Mouse (Mus musculus) midbrain, embryonic 10.5 days (tissue): ENCODE measurements around the gene Suds3. TPM values are rescaled to one million over a fixed set of nuclear protein-coding genes. Genes with fewer than 3 reads are reported as not detected.

Source experiments
- DNase-seq: peaks from one replicate; pipeline ENCODE4 v3.0.0-alpha.2; 2017; ENCODE audit warnings: low spot score
- H3K27ac ChIP-seq: fragments of 300-500 bp; sonication (generic); replicated peaks from 2 replicates; pipeline ENCODE4 v1.5.1; 2016; ENCODE audit warnings: mild to moderate bottlenecking
- H3K27me3 ChIP-seq: fragments of 300-500 bp; sonication (generic); 2 replicates; pipeline ENCODE4 v1.6.1; 2016; ENCODE audit warnings: low read depth, mild to moderate bottlenecking; ENCODE audit not compliant: poor library complexity, severe bottlenecking
- H3K36me3 ChIP-seq: fragments of 300-500 bp; sonication (generic); 2 replicates; pipeline ENCODE4 v1.6.1; 2016; ENCODE audit warnings: mild to moderate bottlenecking, moderate library complexity
- H3K4me1 ChIP-seq: fragments of 300-500 bp; sonication (generic); 2 replicates; pipeline ENCODE4 v1.6.1; 2016
- H3K4me3 ChIP-seq: fragments of 300-500 bp; sonication (generic); 2 replicates; pipeline ENCODE4 v1.5.1; 2016; ENCODE audit warnings: mild to moderate bottlenecking, moderate library complexity
- H3K9me3 ChIP-seq: fragments of 300-500 bp; sonication (generic); replicated peaks from 2 replicates; pipeline ENCODE4 v1.6.1; 2016; ENCODE audit warnings: mild to moderate bottlenecking
- WGBS: fragments of 180-500 bp; shearing (Covaris S2); methylation state at CpG from one replicate; pipeline ENCODE4 v1.1.7; 2016; 5-methylcytosine and 5-hydroxymethylcytosine counted together
- polyA plus RNA-seq: library from polyadenylated mRNA; unstranded; fragments of >200 nt; fragmentation: Nextera tagmentation; extraction: Ambion mirVana; gene quantifications from 2 replicates; pipeline ENCODE4 v1.2.1, GENCODE M21; 2016

The Suds3 gene
- polyA plus RNA-seq, 1 experiment from 2014 or later: 80.6 TPM

DNA sequence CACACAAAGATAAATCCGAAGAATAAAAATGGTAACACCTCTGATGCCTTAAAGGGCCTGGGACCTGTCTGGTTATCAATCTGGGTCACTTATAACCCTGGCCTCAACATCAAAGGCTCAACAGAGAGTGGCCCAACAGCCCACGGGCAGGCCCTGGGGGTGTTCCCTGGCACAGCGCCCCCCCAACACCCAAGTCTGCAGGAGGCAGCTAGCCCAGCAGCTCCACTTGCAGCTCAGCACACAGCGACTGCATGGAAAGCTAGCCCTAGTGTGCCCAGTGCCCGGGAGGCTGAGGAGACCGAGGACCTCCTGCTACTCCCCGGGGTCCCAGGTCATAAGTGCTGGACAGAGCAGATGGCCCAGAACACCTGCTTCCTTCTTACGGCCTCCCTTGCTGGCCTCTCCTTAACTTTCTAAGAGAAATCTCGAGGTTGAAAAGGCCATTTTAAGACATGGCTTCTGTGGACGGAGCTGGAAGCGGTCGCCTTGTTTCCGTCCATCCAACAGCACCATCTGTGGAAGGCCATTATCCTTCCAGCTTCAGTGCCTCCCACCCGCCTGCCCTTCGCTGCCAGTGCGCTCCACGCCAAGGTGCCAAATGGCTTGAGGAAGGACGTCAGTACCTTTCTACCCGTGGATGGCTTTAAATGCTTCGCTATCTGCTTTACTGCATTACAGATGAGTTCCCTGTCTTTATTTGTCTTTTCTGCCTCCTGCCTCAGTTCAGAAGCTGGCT is 12.6 kb downstream of the Suds3 start:
- DNase-seq: no peak
- Histone ChIP-seq H3K27me3 (no peaks in the 10 kb centered on the region), H3K36me3 (peaks cover 100% of the 10 kb centered on the region), H3K27ac (no peak overlapping the region), H3K4me3 (no peak overlapping the region), H3K4me1 (peaks cover 5% of the 10 kb centered on the region), H3K9me3 (no peaks in the 10 kb centered on the region)
- WGBS: 96% methylated on average over 20 of the region's 20 CpGs

DNA sequence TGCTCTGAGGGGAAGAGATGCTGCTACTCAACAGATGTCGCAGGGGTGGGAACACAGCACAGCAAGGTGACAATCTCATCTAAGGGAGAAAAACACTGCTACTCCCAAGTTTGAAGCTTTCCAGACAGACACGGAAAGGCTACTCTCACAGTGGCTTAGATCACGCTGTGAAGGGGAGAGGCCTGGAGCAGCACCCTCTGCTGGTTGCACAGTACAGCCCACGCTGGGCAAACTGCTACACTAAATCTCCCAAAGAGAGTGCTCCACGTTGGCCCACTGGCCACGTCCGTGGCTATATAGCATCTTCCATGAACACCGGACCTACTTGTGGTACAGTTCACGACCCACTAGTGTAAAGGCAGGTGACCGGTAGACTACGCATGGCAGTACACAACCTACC is 16.2 kb downstream of the Suds3 start:
- no peak for DNase-seq
- WGBS: 89% methylated on average over 11 of the region's 11 CpGs
- Histone ChIP-seq H3K36me3 (peaks cover 92% of the 10 kb centered on the region), H3K27me3 (no peaks in the 10 kb centered on the region), H3K9me3 (no peaks in the 10 kb centered on the region), H3K4me1 (peaks cover 8% of the 10 kb centered on the region), H3K27ac (no peak overlapping the region), H3K4me3 (no peak overlapping the region)

DNA sequence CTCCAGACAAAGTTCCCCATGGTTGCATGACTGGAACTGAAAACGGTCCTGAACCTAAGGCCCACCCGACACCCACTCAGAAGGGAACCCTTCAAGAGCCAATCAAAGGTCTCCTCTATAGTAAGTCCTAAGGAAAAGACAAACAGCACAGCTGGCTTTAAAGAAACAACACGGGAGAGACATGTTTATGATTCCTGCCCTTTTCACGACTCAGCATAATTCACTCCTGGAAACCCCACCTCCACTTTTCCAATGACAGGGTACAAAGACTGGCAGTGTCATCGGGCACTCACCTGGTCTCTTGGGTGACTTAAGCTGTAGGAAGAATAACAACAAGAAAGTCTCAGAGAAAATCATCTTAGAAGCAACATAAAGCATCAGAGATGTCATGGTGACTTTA is 16.9 kb downstream of the Suds3 start:
- WGBS: 90% methylated on average over 5 of the region's 5 CpGs
- Histone ChIP-seq H3K36me3 (peaks cover 92% of the 10 kb centered on the region), H3K27ac (peak overlapping the region; percentile 38; the same call in 1 of the 2 replicates), H3K4me3 (no peak overlapping the region), H3K4me1 (peaks cover 8% of the 10 kb centered on the region), H3K27me3 (no peaks in the 10 kb centered on the region), H3K9me3 (no peaks in the 10 kb centered on the region)
- no peak for DNase-seq

DNA sequence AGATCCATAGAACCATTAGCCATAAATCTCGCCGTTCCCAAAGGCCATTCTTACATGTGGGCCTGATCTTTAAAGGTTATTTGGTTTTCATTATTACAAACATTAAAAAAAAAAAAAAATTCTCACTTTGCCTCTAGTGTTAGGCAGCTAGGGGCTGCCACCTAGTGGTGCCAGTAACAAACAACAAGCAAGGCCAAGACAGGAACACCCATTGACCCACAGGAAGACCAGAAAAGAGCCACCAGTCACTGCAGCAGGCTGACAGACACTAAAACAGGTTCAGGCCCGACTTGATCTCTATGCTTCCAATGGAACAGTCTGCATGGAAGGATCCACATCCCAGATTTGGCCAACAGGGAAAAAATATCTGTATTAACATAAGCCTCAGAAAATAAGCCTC is 19.2 kb downstream of the Suds3 start:
- H3K27me3 ChIP-seq: no peaks in the 10 kb centered on the region
- H3K4me3 ChIP-seq: no peak overlapping the region
- WGBS: 61% methylated on average over 3 of the region's 3 CpGs
- H3K9me3 ChIP-seq: no peaks in the 10 kb centered on the region
- peaks cover 8% of the 10 kb centered on the region for H3K4me1 ChIP-seq
- peak; percentile 43 for DNase-seq
- no peak overlapping the region for H3K27ac ChIP-seq
- peaks cover 92% of the 10 kb centered on the region for H3K36me3 ChIP-seq

DNA sequence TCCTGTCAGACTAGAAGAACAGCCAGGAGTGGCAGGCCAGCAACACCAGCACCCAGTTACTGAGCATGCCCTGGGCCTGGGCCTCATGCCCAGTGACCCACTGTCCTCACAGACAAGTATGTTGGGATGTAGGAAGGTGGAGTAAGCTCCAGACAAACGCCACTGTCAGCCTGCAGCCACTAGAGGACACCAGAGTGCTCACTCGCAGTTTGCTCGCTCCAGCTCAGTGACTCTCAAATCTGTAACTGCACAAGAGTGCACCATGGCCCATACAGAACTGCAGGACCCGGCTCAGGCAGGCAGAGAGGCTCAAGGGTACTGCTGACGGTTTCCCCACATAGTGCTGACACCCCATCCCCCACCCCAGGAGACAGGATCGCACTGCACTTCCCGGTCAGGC is 21.5 kb downstream of the Suds3 start:
- Histone ChIP-seq H3K4me1 (peaks cover 15% of the 10 kb centered on the region), H3K36me3 (peaks cover 81% of the 10 kb centered on the region), H3K27me3 (no peaks in the 10 kb centered on the region), H3K27ac (no peak overlapping the region), H3K9me3 (no peaks in the 10 kb centered on the region), H3K4me3 (no peak overlapping the region)
- WGBS: 57% methylated on average over 7 of the region's 7 CpGs
- DNase-seq: peak; percentile 38

DNA sequence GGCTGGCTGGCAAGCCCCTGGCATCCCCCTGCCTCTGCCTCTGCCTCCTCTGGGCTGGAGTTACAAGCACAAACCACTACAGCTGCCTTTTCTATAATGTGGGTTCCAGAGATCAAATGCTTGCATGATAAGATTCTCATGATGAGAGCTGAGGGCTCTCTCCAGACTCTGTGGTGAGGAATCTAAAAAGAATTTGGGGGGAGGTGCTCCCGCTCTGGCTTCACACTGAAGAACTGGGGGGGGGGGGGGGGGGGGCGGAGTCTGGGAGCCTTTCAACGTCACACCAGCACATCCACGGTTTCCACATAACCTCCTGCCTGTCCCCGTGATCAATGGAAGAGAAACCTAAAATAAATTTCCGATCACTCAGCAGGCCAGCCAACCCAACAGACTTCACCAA is 26.1 kb downstream of the Suds3 start:
- H3K27ac ChIP-seq: no peak overlapping the region
- peaks cover 23% of the 10 kb centered on the region for H3K27me3 ChIP-seq
- 37% methylated on average over 6 of the region's 6 CpGs for WGBS
- no peak overlapping the region for H3K4me3 ChIP-seq
- peaks cover 42% of the 10 kb centered on the region for H3K36me3 ChIP-seq
- no peak for DNase-seq
- H3K4me1 ChIP-seq: peaks cover 28% of the 10 kb centered on the region
- no peaks in the 10 kb centered on the region for H3K9me3 ChIP-seq

DNA sequence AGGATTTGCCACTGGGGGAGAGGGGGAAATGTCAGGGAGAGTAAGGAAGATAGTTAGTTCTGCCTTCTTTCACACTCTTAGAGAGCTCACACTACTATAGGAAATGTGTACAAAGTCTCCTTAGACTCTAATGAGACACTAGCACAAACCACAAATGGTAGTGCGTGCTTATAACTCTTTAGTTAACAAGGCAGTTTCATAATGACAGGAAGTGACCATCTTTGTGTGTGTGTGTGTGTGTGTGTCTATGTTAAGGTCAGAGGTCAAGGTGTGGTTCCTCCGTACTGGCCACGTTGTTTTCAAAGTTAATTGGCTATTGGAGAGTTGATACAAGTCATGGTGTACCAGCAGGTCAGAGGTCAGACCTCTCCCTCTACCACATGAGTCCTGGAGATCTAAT is 26.8 kb downstream of the Suds3 start:
- Histone ChIP-seq H3K4me3 (no peak overlapping the region), H3K27ac (no peak overlapping the region), H3K27me3 (peaks cover 23% of the 10 kb centered on the region), H3K9me3 (no peaks in the 10 kb centered on the region), H3K36me3 (peaks cover 36% of the 10 kb centered on the region), H3K4me1 (peaks cover 28% of the 10 kb centered on the region)
- no peak for DNase-seq
- WGBS: 62% methylated on average over 3 of the region's 3 CpGs

DNA sequence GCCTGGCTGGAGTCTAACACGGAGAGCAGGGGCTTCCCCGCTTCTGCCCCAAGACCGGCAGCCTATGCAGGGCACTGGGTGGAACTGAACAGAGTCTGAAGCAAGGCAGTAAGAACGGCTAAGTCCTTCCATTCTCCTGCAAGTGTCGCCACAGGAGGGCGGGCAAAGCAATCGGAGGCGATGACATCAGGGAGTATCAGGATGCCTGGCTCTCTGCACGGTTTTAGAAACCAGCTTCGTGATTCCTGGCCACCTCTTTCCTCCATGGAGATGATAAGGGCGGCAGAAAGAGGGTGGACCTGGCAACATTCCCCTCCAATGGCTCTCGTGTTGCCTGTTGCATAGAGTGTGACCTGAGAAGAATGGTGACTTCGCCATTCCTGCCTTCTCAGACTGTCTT is 28.2 kb downstream of the Suds3 start:
- WGBS: 5% methylated on average over 13 of the region's 13 CpGs
- H3K36me3 ChIP-seq: peaks cover 22% of the 10 kb centered on the region
- H3K27ac ChIP-seq: no peak overlapping the region; the same call in 1 of the 2 replicates
- DNase-seq: peak; percentile 53
- H3K4me3 ChIP-seq: peak overlapping the region; percentile 38
- H3K27me3 ChIP-seq: peaks cover 23% of the 10 kb centered on the region
- peaks cover 28% of the 10 kb centered on the region for H3K4me1 ChIP-seq
- H3K9me3 ChIP-seq: no peaks in the 10 kb centered on the region

DNA sequence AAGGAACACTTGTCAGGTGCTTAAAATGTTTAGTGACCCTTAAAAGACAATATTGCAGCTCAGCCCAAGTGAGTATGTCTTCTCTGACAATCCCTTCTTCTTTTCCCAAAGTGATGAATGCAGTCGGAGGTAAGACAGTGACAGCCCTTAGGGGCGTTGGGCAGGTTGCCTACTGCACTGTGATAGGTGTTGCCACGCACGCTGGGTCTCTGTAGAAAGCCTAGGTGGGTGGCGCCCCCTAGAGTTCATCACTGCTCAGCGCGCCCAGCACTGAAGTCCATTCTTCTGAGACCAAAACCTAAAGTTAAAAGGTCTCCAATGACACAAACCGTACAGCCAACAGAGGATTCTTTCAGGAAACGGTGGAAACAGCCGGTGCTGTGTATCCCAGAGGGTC is 46.4 kb downstream of the Suds3 start:
- WGBS: 20% methylated on average over 10 of the region's 10 CpGs
- no peaks in the 10 kb centered on the region for H3K27me3 ChIP-seq
- peaks cover 3% of the 10 kb centered on the region; the same call in 1 of the 2 replicates for H3K9me3 ChIP-seq
- peaks cover 10% of the 10 kb centered on the region for H3K4me1 ChIP-seq
- H3K36me3 ChIP-seq: no peaks in the 10 kb centered on the region
- no peak overlapping the region for H3K27ac ChIP-seq
- DNase-seq: peak; percentile 49
- no peak overlapping the region for H3K4me3 ChIP-seq

DNA sequence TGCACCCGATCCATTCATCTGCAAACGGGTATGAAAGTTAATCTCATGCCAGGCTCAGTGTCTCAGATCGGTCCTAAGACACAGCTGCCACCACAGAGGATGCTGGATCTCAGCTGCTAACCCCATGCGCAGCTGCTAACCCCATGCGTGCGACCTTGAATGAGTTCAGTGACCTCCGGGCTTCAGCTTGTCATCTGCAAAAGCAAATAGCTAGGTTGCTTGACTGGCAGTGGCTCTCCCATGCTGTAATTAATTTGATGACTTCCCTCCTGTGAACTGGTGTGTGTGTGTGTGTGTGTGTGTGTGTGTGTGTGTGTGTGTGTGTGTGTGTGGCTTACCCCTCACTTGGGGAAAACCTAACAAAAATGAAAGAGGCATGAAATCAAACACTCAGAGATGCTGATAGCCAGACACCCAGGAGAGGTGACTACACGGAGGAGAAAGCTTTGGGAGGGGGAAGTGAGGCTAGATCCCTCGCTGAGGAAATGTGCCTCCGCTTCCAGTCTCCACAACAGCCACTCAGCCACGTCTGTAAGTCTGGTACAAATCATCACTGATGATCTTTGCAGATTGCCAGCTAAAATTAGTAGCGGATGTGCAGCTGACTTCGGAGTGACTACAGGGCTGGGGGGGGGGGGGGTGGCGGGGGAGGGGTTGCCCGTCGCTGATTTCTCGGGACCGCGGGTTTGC is 47.0 kb downstream of the Suds3 start:
- Histone ChIP-seq H3K36me3 (no peaks in the 10 kb centered on the region), H3K4me3 (no peak overlapping the region), H3K27me3 (no peaks in the 10 kb centered on the region), H3K4me1 (peaks cover 10% of the 10 kb centered on the region), H3K9me3 (peaks cover 3% of the 10 kb centered on the region; the same call in 1 of the 2 replicates), H3K27ac (no peak overlapping the region)
- DNase-seq: peak; percentile 30
- 50% methylated on average over 19 of the region's 19 CpGs for WGBS

DNA sequence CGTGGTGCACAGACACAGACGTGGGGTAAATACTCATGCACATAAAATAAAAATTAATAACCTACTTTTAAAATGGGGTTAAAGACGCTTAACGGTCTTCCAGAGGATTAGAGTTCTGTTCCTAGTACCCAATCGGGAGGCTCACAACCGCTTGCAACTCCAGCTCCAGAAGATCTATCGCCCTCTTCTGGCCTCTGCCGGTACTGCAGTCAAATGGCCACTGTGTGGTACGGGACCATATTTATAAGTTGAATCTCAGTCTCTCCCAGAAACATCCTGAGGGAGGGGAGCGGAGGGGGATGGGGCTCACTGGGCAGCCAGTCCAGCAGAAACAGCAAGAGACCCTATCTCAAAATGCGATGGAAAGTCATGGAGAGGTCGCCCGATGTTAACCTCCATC is 47.7 kb downstream of the Suds3 start:
- Histone ChIP-seq H3K4me1 (peaks cover 10% of the 10 kb centered on the region), H3K36me3 (no peaks in the 10 kb centered on the region), H3K4me3 (no peak overlapping the region), H3K9me3 (peaks cover 3% of the 10 kb centered on the region; the same call in 1 of the 2 replicates), H3K27me3 (no peaks in the 10 kb centered on the region), H3K27ac (no peak overlapping the region)
- DNase-seq: peak; percentile 31
- WGBS: 82% methylated on average over 13 of the region's 13 CpGs

DNA sequence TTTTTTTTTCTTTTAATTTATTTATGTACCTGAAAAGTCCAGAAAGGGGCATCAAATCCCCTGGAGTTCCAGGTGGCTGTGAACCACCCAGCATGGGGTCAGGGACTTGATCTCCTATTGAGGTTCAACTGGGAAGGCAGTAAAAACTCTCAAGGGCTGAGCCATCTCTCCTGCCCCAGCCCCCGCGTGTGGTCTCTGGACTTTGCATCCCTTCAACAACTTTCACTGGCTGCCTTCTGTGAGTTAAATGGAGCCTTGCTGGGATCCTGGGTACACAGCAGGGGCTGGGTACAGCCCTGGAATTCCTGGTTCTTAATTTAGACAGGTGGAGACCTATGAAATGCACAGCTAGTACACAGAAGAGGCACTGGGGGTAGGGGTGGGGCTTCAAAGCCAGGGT is 54.7 kb downstream of the Suds3 start:
- Histone ChIP-seq H3K27me3 (no peaks in the 10 kb centered on the region), H3K27ac (no peak overlapping the region), H3K4me1 (no peaks in the 10 kb centered on the region), H3K9me3 (0 out of 2 replicates have a peak, but pooled peaks cover 3% of the 10 kb centered on the region), H3K4me3 (no peak overlapping the region), H3K36me3 (no peaks in the 10 kb centered on the region)
- WGBS: 62% methylated on average over 2 of the region's 2 CpGs
- DNase-seq: no peak

DNA sequence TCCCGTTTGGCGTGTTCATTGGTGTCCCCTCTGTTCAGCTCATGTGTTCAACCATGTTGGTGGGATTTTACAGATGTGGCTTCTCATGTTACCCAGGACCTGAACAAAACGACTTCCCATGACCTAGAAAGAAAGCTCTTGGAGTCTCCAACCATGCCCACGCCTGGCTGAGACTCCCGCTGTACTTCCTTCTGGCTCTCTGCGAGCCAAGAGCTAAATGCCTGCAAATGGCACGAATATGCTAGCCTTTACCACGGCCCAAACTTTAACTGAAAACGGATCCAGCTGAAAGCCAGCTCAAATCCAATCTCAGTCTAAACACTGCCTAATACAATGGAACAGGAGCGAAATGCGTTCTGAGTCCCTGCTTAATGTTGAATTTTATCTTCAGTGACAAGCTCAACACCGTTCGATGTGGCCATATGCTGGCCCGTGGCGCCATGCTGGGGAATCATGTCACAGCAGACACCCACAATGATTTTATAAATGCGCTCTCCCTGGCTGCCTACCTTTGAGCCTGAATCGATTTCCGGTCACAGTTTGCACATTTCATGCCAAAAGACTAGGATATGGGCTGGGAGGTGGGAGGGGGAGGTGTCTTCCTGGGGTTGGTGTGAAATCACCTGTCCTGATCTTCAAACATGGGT is 55.3 kb downstream of the Suds3 start:
- no peak overlapping the region for H3K4me3 ChIP-seq
- 87% methylated on average over 18 of the region's 18 CpGs for whole genome bisulfite sequencing
- no peaks in the 10 kb centered on the region for H3K27me3 ChIP-seq
- no peaks in the 10 kb centered on the region for H3K4me1 ChIP-seq
- H3K36me3 ChIP-seq: no peaks in the 10 kb centered on the region
- 0 out of 2 replicates have a peak, but pooled peaks cover 2% of the 10 kb centered on the region for H3K9me3 ChIP-seq
- no peak overlapping the region for H3K27ac ChIP-seq
- no peak for DNase-seq
